Mouse (Mus musculus): ENCODE results near the gene Slit3.

GRCm38 (mm10) chr11:35317775-35318432, 196.9 kb downstream of the Slit3 start:
- no peak for TF ChIP-seq CTCF (conservative IDR thresholded peaks at IDR 0.05; ENCODE audit: low read length)
- no peak for TF ChIP-seq POU5F1 (IDR thresholded peaks at IDR 0.05; ENCODE audit: borderline replicate concordance, low read length)

All from E14TG2a.4 (cell line).